Mouse (Mus musculus) liver, adult 2 months (tissue): ENCODE measurements at regions not wholly inside any gene's neighbourhood (a gene's known extent, or its start where the extent isn't known, plus 50 kb on each side); places are given as distances from the start of the nearest gene placed in this dataset.

Experiments used
- CTCF ChIP-seq: fragments of 200-500 bp; IDR thresholded peaks from 2 replicates; pipeline ENCODE4 v1.5.1; 2011; ENCODE audit warnings: low read depth, low read length, control low read depth
- POLR2A ChIP-seq: fragments of 200-500 bp; IDR thresholded peaks from 2 replicates; pipeline ENCODE4 v1.6.1; 2011; ENCODE audit warnings: low read length, control low read depth; ENCODE audit not compliant: insufficient read depth; ENCODE audit errors: extremely low read depth

GRCm38 (mm10) chr13:89454249-89455018, 85.2 kb upstream of the Hapln1 start:
- TF ChIP-seq POLR2A (no peak), CTCF (no peak)
